Mouse (Mus musculus): ENCODE measurements around the gene Syngr3. TPM values are rescaled to one million over a fixed set of nuclear protein-coding genes. Genes with fewer than 3 reads are reported as not detected.

Gene Syngr3
- not detected in 2 replicates for polyA plus RNA-seq (2011; ENCODE audit: insufficient read depth, insufficient read length, low replicate concordance, missing spikeins)

DNA sequence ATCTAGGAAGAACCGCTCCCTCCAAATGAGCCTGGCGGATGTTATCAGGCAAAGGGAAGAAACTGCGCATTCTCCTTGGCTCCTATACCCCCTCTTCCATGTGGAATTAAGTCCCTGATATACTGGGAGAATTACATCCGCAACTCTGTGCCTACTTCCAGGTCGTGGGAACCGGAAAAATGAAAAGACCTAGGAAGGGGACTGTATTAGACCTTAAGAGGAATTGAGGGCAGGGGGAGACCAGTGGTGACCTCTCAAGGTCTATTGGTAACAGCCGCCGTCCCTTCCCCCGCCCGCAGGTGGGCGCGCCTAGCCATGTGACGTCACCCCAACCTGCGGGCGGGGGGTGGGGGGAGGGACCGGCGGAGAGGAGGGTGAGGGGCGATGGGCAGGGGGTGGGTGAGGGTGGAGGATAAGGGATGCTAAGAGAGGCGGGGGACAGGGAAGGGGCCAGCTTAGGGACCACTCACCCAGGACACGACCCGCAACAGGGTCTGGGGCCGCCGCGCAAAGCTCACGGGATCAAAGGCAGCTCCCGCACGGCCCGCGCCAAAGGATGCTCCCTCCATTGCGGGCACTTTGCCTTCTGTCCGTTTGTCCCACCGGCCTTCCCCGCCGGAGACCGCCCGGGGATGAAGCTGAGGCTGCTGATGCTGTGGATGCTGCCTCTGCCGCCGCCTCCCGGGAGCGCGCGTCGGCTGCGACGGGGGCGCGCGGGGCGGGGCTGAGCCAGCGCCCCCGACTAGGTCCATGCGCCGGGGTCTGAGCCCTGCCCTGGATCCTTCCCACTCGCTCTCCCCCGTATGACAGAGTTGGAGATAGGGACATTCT is at the start of gene Syngr3:
Gene Syngr3 (minus strand): TSS at position 705 of the 831 bp plus-strand sequence.
- TF ChIP-seq CTCF (IDR thresholded peaks at IDR 0.05; ENCODE audit: control insufficient read depth, insufficient read depth, low read length) = no peak
- no peak for TF ChIP-seq POLR2A (IDR thresholded peaks at IDR 0.05; ENCODE audit: borderline replicate concordance, control insufficient read depth, low read depth, low read length)
- WGBS = 3% methylated on average over 55 of the region's 55 CpGs
- no peak within 1 kb of the TSS for H3K4me3 ChIP-seq (replicated peaks; ENCODE audit: control insufficient read depth, low read depth, low read length)
- H3K4me1 ChIP-seq (ENCODE audit: control insufficient read depth, insufficient read depth, low read length) = no peaks in the 10 kb centered on the region
- H3K27ac ChIP-seq (ENCODE audit: control insufficient read depth, insufficient read depth, low read depth, low read length, poor library complexity) = no peak within 1 kb of the TSS

DNA sequence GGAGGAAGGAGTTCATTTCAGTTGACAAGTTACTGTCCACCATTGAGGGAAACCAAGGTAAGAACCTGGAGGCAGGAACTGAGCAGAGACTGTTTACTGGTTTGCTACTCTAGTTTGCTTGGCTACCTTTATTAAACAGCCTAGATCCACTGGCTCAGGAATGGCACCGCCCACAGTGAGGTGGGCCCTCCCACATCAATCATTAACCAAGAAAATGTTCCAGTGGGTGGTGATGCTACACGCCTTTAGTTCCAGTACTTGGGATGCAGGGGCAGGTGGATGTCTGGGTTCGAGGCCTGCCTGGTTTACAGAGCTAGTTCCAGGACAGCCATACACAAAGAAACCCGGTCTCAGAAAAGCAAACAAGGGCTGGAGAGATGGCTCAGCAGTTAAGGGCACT is 48.5 kb upstream of the Syngr3 start:
- no peak for TF ChIP-seq CTCF (IDR thresholded peaks at IDR 0.05; ENCODE audit: control insufficient read depth, insufficient read depth, low read length)
- no peak for TF ChIP-seq POLR2A (IDR thresholded peaks at IDR 0.05; ENCODE audit: borderline replicate concordance, control insufficient read depth, low read depth, low read length)
- no peak overlapping the region; the same call in 1 of the 2 replicates for H3K27ac ChIP-seq (ENCODE audit: control insufficient read depth, insufficient read depth, low read depth, low read length, poor library complexity)

DNA sequence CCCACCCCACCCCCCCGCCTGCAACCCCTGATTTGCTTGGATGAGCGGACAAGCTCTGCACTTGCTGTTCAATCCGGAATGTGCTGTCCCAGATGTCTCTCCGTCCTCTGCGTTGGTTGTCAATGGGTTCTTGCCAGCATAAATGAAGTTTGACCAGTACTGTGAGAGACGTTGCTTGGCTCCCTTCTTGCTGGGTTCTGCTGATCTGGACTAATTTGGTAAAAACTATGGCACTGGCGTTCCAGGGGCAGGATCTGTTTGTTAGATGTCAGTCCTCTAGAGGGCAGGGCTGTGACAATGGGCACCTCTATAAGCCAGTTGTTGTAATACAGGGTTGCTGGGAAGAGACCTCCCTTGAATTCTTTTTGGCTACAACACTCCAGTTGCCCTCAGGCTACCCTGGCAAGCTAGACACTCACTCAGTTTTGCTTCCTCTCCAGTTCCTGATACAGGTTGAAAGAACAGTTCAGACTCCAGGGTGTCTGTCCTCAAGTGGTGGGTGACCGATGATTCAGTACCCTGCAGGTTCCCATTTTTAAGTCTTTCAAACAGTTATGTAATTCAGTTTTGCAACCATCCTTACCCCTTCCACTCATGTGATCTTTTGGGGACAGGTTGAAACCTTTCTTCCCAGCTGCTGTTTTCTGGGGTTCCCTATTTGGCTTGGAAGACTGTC is 47.5 kb upstream of the Syngr3 start:
- peak overlapping the region; percentile 86 for H3K4me3 ChIP-seq (replicated peaks; ENCODE audit: control insufficient read depth, low read depth, low read length)
- peaks cover 2% of the 10 kb centered on the region for H3K4me1 ChIP-seq (ENCODE audit: control insufficient read depth, insufficient read depth, low read length)
- peak overlapping the region; percentile 87 for H3K27ac ChIP-seq (ENCODE audit: control insufficient read depth, insufficient read depth, low read depth, low read length, poor library complexity)
- WGBS = 13% methylated on average over 8 of the region's 8 CpGs
- TF ChIP-seq CTCF (IDR thresholded peaks at IDR 0.05; ENCODE audit: control insufficient read depth, insufficient read depth, low read length) (no peak), POLR2A (IDR thresholded peaks at IDR 0.05; ENCODE audit: borderline replicate concordance, control insufficient read depth, low read depth, low read length) (peak; percentile 32; the same call in 1 of the 2 replicates)

More for the DNA sequence above, 48.5 kb upstream of the Syngr3 start:
- H3K4me3 ChIP-seq (replicated peaks; ENCODE audit: control insufficient read depth, low read depth, low read length) = peak overlapping the region; percentile 61
- peaks cover 2% of the 10 kb centered on the region for H3K4me1 ChIP-seq (ENCODE audit: control insufficient read depth, insufficient read depth, low read length)
- WGBS = 81% methylated on average over 4 of the region's 4 CpGs

DNA sequence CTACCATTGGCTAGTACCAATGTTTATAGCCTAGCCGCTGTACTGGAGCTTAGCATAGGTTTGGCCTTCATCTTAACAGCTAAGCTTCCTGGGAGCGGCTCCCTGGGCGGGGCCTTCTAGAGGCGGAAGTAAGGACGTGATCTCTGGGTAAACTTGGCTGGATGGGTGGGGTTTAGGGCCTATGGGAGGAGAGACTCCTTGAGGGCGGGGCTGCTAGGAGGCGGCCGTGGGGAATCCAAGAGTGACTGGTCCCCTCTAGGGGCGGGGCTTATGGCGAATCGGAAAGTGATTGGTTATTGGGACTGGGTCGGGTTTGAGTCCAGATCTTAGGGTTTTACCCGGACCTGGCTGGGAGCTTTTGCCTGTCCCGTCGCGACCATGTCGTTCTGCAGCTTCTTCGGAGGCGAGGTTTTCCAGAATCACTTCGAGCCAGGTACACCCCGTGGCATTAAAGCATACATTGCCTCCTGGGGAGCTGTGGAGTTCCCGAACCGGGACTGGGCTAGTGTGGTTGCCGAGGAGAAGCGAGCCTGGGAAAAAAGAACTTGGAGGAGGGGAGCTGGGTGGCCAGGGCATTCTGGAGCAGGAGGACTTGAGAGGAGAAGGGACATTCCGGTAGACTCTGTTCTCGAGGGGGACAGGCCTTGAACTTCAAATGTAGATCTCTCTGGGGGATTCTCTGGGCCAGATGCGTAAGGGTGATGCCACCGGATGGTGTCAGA is 46.7 kb upstream of the Syngr3 start, which contains the start of gene Msrb1:
Gene Msrb1 (plus strand): TSS at position 313 of the 722 bp plus-strand sequence.
- Histone ChIP-seq H3K4me3 (replicated peaks; ENCODE audit: control insufficient read depth, low read depth, low read length) (peak within 1 kb of the TSS; percentile 86), H3K4me1 (ENCODE audit: control insufficient read depth, insufficient read depth, low read length) (no peaks in the 10 kb centered on the region; the same call in none of the 2 replicates), H3K27ac (ENCODE audit: control insufficient read depth, insufficient read depth, low read depth, low read length, poor library complexity) (peak within 1 kb of the TSS; percentile 87)
- TF ChIP-seq CTCF (IDR thresholded peaks at IDR 0.05; ENCODE audit: control insufficient read depth, insufficient read depth, low read length) (0 out of 2 replicates have a peak, but pooled peaks have one; percentile 5), POLR2A (IDR thresholded peaks at IDR 0.05; ENCODE audit: borderline replicate concordance, control insufficient read depth, low read depth, low read length) (peak; percentile 89)
- 1% methylated on average over 29 of the region's 29 CpGs for WGBS

DNA sequence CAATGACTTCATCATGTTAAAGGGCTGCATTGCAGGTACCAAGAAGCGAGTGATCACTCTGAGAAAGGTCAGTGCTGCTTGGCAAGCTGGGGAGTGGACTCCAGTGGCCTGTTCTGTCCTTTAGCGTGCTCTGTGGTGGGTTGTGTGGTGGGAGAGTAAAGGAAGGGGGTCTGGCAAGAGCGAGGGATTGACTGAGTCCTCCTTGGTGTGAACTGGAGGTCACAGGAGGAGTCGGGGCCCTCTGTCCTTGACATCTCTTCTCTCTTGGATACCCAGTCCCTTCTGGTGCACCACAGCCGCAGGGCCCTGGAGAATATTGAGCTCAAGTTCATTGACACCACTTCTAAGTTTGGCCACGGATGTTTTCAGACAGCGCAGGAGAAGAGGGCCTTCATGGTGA is 45.7 kb upstream of the Syngr3 start:
- H3K4me3 ChIP-seq (replicated peaks; ENCODE audit: control insufficient read depth, low read depth, low read length) = no peak overlapping the region
- H3K4me1 ChIP-seq (ENCODE audit: control insufficient read depth, insufficient read depth, low read length) = no peaks in the 10 kb centered on the region; the same call in 1 of the 2 replicates
- WGBS = 79% methylated on average over 7 of the region's 7 CpGs
- TF ChIP-seq CTCF (IDR thresholded peaks at IDR 0.05; ENCODE audit: control insufficient read depth, insufficient read depth, low read length) = no peak
- TF ChIP-seq POLR2A (IDR thresholded peaks at IDR 0.05; ENCODE audit: borderline replicate concordance, control insufficient read depth, low read depth, low read length) = no peak
- H3K27ac ChIP-seq (ENCODE audit: control insufficient read depth, insufficient read depth, low read depth, low read length, poor library complexity) = peak overlapping the region; percentile 78

DNA sequence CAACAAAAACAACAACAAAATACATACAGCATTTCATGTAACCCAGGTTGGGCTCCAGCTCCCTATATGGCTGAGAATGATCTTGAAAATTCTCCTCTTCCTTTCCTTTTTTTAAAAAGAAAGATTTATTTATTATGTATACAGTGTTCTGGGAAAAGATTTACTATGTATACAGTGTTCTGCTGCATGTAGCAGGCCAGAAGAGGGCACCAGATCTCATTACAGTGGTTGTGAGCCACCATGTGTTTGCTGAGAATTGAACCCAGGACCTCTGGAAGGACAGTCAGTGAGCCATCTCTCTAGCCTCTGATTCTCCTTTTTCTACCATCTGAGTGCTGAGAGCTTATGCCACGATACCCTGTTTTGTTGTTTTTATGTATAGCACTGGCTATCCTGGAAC is 44.8 kb upstream of the Syngr3 start:
- H3K4me3 ChIP-seq (replicated peaks; ENCODE audit: control insufficient read depth, low read depth, low read length) = no peak overlapping the region
- no peaks in the 10 kb centered on the region; the same call in 1 of the 2 replicates for H3K4me1 ChIP-seq (ENCODE audit: control insufficient read depth, insufficient read depth, low read length)
- WGBS = 77% methylated on average over 1 of the region's 1 CpGs
- TF ChIP-seq CTCF (IDR thresholded peaks at IDR 0.05; ENCODE audit: control insufficient read depth, insufficient read depth, low read length) (no peak), POLR2A (IDR thresholded peaks at IDR 0.05; ENCODE audit: borderline replicate concordance, control insufficient read depth, low read depth, low read length) (no peak)
- no peak overlapping the region for H3K27ac ChIP-seq (ENCODE audit: control insufficient read depth, insufficient read depth, low read depth, low read length, poor library complexity)

DNA sequence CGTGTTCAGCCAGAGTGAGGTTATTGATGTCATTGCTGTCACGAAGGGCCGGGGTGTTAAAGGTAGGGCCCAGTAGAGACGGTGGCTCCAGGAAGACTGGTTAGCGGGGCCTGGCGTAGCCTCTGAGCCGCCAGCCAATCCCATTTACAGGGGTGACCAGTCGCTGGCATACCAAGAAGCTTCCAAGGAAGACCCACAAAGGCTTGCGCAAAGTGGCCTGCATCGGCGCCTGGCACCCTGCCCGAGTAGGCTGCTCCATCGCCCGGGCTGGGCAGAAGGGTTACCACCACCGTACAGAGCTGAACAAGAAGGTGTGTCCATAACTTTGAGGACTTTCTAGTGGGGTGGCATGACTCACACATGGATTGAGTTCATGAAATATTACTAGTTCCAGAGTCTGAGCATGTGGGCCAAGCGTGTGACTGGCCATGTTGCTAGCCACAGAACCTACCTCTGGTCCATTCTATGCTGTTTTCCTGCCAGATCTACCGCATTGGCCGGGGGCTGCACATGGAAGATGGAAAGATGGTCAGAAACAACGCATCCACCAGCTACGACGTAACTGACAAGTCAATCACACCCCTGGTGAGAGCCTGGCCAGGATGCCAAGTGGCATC is 43.8 kb upstream of the Syngr3 start:
- H3K4me1 ChIP-seq (ENCODE audit: control insufficient read depth, insufficient read depth, low read length) = no peaks in the 10 kb centered on the region; the same call in 1 of the 2 replicates
- TF ChIP-seq POLR2A (IDR thresholded peaks at IDR 0.05; ENCODE audit: borderline replicate concordance, control insufficient read depth, low read depth, low read length) = no peak
- no peak for TF ChIP-seq CTCF (IDR thresholded peaks at IDR 0.05; ENCODE audit: control insufficient read depth, insufficient read depth, low read length)
- WGBS = 79% methylated on average over 21 of the region's 21 CpGs
- no peak overlapping the region for H3K4me3 ChIP-seq (replicated peaks; ENCODE audit: control insufficient read depth, low read depth, low read length)
- H3K27ac ChIP-seq (ENCODE audit: control insufficient read depth, insufficient read depth, low read depth, low read length, poor library complexity) = no peak overlapping the region
